Mouse (Mus musculus) thymus, postnatal 36 days (tissue): Measurements from ENCODE around the gene Stom.
A peak's percentile ranks its signal among the peaks of the same experiment; 100 is the strongest.

Experiments used
- DNase-seq, 2 experiments: peaks; one replicate each; pipeline ENCODE4 v3.0.0; 2022; ENCODE audit warnings: mixed read lengths in 2 of 2

Stom gene

DNA sequence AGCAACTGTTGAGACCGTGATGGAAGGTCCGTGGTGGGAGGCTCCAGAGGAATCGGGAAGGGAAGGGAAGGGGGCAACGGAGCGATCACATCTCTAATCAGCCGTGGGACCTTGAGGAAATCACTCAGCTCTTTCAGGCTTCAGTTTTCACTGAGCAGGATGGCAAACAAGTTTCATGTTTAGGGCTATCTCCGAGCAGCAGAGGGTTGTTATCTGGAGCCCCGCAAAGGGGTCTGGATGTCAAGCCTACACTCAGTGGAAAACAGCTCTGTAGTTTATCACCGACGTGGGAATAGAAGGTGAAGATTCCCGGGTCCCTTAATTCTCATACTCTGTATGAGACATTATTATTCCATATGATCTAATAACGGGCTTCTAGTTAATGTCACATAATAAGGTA is 18.4 kb downstream of the Stom start:
- DNase-seq: no peak

DNA sequence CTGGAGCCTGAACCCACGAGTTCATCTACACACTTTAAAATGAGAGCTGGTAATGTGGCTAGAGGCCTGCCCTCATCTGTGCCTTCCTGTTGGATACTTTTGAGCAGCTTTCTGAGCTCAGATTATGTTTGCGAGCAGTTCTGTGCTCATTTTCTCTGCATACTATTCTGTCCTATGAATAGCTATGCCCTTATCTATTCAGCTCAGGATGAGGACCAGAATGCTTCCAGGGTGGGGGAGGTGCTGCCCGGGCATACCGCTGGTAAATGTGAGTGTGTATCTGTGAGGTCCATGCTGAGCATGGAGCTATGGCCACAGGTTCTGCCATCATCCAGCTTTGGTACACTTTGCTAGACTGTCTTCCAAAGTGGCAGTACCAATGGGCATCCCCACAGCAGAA is 19.2 kb downstream of the Stom start:
- DNase-seq: no peak

DNA sequence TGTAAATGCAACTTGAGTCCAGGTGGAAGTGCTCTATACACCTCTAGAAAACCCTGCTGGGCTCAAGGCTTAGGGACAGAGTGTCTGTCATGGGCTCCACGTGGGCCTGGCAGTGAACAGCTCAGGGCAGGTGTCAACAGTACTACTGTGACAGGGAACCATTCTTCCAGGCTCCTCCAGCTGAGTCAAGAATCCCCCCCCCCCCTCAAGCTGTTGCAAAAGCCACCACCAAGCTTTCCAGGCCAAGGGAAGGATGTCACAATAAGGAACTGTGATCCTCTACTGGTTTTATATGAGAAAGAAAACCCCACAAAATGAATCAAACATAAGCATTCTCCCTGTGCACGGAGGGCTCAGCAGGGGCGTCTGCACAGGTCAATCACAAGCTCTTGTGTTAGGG is 22.5 kb downstream of the Stom start:
- DNase-seq: no peak

DNA sequence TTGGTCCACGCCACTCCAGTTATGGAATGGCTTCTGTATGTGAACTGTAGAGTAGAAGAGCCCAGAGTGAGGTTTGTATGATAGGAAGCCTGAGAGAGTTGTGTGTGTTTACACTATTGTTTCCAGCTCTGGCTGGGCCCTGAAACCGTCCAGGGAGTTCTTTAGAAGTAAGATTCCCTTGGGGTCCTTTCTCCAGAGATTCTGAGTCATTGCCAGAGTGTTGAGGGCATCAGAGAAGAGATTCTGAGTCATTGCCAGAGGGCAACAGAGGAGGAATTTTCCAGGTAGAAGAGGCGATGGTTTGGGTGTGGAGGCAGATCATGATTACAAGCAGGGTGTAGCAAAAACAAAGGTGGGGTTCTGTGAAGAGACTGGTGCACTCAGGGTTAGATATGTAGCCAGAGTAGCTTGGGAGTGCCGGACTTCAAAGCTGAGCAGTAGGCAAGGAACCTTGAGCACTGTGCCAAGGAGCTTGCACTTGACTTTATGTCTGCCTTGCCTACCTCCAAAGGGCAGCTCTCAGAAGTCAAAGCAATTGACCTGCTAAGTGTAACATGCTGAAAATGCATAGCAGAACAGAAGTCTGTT is 26.8 kb downstream of the Stom start:
- DNase-seq: no peak

DNA sequence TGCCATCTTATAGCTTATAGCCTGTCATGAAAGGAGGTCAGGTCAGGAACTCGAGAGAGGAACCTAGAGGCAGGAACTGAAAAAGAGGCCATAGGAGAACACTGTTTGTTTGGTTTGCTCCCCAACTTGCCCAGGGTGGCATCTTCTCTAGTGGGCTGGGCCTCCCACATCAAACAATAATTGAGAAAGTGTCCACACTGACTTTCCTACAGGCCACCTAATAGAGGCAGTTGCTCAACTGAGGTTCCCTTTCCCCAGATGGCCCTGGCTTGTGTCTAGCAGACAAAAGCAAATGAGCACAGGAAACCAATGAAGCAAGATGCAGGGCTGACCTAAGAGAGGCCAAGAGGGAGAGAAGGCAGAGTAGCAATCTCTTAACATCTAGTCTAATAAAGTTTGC is 28.6 kb downstream of the Stom start:
- DNase-seq: no peak

DNA sequence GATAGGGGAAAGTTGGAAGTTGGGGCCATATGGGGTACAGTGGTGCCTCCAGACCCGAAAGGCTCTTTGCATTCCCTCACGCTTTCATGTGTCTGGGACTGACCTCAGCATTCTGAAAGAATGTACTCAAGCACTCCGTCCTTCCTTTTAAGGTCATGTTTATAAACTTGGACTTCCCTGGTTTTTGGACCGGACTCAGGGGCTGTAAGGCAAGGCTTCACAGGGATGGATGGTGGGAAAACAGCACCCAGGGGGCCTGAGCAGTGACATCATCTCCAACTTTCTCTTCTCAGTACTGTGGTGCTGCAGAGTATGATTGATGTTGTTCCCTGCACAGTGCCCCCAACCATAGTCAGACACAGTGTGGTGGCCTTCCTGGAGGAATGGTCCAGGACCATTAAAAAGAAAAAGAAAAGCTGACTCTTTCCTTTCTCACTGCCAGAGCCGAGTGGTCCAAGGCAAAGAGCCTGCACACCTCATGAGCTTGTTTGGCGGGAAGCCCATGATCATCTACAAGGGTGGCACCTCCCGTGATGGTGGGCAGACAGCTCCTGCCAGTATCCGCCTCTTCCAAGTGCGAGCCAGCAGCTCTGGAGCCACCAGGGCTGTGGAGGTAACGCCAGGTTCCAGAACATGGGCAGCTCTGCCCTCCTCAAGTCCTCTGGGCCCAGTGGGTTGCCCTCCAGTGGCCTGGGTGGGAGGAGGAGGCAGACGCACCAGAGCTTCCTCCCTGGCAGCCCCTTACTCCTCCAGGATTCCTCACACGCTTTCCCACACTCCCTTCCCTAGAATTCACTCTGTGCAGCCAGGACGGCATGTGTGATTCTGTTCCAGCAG is 34.5 kb downstream of the Stom start:
- no peak for DNase-seq

DNA sequence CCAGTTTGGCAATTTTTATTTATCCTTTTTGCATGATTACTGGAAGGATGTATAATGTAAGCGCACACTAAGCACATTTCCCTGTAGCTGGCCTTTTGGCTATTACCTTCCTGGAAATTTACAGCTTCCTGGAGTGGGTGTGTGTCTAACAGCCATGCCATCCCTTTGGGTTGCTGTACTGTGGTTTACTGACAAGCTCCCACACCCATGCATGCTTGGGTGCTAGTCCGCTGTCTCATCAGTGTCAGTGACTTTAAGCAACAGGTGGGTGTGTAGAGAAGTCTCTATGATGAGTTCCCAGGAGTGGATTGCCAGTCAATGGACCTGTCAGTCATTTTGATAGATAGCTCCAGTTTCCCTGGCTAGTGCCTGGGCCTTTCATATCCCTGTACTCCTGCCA is 37.3 kb downstream of the Stom start:
- DNase-seq: no peak

DNA sequence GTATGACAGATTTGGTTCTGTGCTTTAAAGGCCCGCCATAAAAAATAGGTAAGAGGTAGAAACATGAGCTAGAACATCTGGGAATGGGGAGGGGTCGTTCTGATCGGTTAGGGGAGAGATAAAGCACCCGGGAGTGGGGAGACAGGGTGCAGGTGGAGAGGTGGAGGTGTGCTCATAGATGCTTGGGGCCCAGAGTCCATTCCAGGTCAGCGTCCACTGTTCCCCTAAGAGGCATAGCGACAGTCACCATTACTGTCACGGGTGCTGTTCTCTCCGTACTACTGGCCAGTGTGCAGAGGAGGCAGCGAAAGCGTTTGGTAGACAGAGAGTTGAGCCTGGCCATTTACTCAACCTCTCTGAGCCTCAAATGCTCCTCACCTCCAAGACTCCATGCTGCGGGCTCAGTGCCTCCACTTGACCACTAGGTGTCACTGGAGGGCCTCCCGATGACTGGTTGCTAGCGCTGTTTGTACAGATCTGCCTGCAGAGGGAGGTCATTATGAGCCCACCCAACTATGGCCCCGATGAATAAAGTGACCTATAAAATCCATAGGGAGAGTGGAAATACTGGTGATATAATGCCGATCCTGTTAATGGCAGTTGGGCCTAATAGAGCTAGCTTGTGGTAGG is 39.0 kb downstream of the Stom start:
- peak; percentile 75 to 78 for DNase-seq

DNA sequence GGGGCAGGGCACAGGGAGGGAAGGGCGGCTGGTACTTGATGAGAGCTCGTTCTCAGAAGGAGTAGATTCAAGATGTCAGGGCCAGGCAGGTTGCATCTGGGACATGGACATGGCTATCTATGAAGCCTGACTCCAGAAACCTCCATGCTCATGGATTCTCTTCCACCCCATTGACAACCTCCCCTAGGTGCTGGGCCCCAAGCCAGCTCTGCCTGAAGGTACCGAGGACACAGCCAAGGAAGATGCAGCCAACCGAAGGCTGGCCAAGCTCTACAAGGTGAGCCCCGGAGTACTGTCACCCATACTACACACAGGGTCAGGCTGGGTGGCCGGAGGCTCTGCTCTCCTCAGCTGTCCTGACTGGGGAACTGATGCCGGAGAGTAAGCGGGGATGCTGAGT is 43.5 kb downstream of the Stom start:
- DNase-seq: no peak

DNA sequence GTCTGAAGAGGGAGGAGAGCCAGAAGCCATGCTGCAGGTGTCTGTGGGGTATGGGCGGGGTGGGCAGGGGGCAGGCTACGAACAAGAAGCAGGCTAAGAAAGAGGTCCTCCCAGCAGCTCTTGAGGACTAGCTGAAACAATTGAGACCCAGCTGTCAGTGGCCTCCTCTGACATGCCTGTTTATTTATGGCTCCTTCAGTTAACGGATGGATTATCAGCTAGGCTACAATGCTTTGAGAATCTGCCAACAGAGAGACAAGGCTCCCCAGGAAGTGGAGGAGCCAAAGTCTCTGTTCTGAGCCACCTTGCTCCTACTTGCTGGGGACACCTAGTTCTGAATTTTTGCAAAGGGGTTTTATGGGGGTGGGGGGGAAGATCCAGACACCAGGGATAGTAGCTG is 44.1 kb downstream of the Stom start:
- no peak for DNase-seq

DNA sequence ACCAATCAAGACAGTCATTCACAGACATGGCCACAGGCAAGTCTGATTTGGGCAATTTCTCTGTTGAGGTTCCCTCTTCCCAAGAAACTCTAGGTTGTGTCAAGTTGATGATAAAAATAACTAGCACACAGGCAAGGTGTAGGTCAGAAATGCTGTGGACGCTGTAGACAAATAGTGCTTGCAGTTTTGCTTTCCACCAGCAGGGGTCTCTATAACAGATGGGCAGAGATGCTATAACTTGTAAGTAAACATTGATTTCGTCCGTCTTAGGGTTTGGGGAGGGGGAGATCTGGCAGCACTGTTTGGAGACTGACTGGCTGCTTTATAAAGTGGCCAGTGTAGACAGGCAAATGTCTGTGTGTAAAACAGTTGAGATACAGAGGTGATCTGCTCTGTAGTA is 44.9 kb downstream of the Stom start:
- DNase-seq: peak in 1 of 2 experiments; percentile 51

DNA sequence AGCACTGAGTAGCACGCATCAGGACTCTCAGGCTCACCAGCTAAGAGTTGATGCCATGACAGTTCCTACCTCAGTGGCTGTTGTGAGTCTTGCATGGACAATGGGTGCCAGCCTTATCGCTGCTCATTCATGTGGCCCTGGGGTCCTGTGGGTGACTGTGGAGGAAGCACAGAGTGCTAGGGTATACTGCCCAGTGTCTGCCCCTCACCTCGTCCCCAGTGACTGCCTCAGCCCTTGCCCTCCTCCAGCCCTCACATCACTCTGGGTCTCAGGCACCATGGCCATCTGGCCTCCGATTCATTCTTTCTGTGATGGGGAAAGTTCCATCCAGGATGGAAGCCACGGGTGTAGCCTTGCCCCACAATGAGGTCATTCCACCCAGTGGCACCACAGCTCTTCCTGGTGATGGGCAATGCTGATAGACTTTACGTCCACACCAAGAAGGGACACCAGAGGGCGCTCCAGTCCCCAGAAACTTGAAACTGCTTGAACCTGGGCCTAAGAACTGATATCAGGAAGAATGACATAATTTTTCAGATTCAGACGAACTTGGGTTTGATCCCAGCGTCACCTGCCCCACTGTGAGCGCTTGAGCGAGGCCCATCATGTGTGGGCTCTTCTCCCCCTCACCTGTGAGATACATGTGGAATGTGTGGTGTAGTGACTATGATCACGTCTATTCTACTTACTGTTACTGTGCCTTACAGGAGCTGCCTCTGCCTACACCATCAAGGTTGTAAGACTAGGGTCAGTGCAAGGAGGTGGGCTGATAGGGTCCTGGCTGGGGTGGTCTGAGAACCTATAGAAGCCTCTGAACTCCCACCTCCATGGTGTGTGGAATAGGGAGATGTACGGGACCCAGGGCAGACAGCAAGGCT is 47.8 kb downstream of the Stom start:
- DNase-seq: peak; percentile 67 to 78

DNA sequence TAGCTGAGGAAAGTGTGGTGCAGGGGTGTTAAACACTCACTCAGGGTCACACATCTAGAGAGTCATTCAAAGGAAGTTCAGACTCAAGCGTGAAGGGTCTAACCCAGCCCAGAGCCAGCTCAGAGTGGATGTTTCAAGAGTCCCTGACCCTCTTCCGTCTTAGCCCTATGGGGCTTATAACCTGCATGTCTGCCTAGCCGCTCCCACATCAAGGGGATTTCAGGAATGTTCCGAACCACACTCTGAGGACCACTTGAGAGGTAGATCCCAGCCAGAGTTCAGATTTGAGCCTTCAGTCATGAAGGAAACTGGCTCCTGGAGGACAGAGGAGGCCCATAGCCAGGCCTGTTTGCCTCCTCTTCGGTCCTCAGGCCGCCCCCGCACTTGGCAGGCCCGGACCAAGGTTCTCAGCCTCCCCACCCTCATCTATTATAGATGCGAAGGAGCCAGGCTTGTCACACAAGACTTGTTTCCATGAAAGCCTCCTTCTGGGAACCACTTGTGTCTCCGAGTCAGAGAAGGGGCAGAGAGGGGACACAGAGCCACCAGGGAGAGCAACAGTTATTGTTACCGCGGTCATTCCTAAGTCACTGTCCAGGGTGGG is 49.7 kb downstream of the Stom start:
- no peak for DNase-seq

DNA sequence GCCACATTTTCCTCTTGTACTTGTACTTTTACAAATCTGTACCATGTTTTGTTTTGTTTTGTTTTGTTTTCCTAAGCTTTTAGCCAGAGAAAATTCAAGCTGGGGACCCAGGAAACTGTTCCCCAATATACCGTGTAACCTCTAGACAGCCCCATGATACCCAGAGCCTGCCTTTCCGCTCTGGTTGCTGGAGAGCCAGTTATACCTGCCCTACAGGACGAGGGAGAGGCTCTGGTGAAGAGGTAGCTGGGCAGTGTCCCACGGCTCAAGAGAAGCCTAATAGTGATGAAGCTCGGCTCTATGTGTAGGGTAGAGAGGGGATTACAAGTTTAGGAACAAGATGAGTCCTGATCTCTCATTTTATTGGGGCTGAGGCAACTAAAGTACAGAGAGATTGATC is 51.6 kb downstream of the Stom start:
- DNase-seq: no peak

DNA sequence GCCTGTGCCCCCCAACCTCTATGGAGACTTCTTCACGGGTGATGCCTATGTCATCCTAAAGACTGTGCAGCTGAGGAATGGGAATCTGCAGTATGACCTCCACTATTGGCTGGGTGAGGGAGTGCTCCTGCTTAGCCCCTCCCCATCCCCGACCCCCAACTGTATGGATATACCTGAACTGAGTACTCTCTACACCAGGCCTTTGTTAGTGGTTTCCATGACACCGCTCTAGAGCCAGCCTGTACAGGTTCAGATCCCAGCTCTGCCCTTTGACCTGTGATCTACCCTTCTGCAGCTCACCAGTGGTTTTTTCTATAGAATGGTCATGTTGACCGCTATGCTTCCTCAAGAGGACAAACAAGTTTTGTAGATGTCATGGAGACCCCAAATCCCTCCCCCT is 52.8 kb downstream of the Stom start:
- no peak for DNase-seq

DNA sequence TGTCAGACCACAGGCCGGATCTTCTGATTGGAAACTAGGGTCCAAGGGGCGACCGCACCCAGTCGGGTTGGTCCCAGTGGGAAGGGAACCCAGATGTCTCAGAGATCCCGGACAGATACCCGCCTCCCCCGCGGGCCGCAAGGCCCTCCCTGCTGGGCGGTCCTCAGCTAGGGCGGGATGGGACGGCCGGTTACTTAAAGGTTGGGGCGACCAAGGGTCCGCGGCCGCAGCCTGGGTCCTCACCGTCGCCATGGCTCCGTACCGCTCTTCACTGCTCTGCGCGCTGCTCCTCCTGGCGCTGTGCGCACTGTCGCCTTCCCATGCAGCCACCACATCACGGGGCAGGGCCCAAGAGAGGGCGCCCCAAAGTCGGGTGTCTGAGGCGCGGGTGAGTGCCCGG is 54.6 kb downstream of the Stom start:
- DNase-seq: peak in 1 of 2 experiments; percentile 37

DNA sequence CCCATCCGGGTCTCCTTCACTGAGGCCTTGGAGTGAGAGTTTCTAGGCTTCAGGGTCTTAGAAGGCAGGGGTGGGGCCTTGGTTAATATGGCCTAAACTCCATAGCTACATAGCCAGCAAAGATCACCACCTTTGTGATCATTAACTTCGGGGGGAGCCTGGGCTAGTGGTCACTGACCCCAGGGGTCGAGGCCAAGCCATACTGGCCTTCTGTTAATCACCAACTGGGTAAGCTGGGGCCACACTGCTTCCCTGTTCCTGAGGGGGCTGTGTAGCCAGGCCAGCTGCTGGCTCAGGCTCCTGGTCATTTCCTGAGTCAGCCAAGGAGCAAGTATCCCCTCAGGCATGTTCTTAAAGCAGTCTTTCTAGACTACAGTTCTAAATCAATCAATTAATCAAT is 56.8 kb downstream of the Stom start:
- DNase-seq: no peak

DNA sequence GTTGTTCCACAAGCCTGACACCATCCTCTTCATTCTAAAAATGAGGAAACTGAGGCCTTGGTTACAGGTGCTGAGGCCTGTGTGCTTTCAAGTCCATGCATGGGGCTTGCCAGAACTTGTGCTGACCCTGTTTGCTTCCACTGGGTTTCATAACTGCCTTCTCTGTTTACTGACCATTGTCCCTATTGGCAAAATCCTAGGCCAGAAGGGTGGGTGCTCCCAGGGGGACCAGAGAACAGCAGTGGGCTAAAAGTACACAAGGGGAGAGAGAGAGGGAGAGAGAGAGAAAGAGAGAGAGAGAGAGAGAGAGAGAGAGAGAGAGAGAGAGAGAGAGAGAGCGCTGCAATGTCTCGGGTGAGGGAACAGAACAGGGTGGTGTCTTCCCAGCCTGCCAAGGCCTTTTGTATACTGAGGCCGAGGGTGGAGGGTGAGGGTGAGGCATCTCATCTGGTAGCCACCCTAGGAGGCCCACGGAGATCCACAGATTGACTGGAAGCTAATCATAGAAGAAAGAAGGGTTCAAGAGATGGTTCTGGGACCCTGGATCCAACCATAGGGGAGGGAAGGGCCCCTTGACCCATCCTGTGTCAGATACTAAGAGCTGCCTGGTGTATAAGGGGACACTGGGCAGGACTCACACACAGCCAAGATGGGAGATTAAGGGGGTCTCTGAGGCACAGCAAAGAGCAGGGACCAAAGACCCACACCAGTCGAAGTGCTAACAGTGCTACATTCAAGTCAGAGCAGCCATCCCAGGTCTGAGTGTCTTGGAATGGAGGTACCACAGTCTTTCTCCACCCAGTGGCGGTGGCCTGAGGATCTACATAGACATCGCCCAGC is 58.2 kb downstream of the Stom start:
- DNase-seq: no peak

DNA sequence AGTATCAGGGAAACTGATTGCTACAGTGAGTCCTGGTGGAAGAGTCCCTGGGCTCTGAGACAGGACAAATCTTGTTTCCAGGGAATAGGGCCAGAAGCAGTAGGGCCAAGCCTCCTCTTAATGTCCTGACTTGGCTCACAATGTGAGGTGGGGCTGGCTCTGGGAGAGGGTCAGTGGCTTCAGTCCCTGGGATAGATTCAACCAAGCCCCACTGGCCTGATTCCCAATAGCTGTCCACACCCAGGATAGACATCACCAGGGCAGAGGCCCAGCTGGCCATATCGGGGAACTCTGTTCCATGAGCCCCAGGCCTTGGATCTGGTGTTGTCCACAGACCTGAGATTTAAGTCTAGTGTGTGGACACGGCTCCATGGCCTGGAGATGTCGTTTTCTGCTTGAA is 59.1 kb downstream of the Stom start:
- DNase-seq: no peak

DNA sequence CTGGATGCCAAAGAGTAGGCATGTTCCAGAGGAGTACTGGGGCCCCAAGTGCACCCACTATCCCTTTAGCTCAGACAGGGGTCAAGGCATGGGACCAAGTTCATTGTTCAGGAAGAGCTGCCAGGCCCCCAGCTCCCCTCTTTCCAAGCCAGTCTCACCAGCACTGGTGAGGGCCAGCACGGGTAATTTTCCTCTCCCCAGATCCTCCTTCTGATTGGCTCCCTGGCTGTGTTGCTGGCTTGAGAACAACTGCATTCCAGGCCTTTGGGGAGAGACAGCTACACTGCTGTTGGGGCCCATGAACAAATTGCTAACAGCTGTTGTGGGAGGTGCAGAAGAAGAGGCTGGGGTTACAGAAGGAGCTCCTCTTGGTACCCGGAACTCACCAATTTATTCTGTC is 63.2 kb downstream of the Stom start:
- no peak for DNase-seq

DNA sequence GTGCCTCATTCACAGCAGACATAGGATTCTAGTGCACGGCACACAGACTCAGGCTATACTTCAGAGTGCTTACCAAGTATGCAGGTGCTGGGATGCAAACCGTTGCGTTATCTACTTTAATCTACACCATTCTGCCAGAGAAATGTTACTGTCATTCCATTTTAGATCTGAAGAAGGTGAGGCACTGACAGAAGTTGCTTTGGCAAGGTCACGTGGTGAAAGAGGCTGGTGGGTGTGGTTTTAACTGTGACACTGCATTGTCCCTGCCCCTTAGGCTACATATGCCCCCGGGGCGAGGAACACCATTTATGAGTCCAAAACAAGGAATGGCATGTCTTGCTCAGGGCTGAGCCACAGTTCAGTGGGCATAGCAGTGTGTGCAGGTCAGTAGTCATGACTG is 63.9 kb downstream of the Stom start:
- DNase-seq: peak in 1 of 2 experiments; percentile 49

DNA sequence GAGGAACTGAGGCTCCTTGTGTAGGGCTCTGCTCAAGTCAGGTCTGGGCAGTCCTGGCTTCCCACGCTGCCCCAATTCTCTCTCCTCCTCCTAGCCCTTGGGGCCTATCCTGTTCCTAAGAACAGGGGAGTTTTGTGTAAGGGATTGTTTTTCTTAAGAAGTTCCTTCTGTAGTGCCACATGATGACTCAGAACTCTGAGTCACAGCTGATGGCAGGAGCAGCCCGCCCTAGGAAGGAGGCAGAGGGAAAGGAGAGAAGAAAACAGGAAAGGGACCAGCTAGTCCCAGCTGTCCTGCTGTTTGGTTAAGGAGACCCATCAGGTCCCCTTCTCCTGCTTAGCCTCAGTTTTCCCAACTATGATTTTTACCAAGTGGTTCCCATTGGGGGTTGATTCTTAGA is 65.0 kb downstream of the Stom start:
- DNase-seq: no peak
